Mouse (Mus musculus) hindbrain, embryonic 13.5 days (tissue): ENCODE measurements around the gene Brca1. TPM values are rescaled to one million over a fixed set of nuclear protein-coding genes. Genes with fewer than 3 reads are reported as not detected.
A peak's percentile ranks its signal among the peaks of the same experiment; 100 is the strongest.
"Not testable (repeated sequence)": the region's sequence is repeated elsewhere in the genome, so short reads cannot be mapped to it uniquely, and the experiment has no call there.

Experiments
- ATAC-seq: fragments of 200-750 bp; cut with Nextera tagmentation; 2 replicates; pipeline ENCODE4 v1.8.0; 2017; ENCODE audit warnings: moderate TSS enrichment; ENCODE audit not compliant: low FRiP score
- H3K27ac ChIP-seq: fragments of 300-500 bp; sonication (generic); 2 replicates; pipeline ENCODE4 v1.5.1; 2015; ENCODE audit warnings: inconsistent platforms, mild to moderate bottlenecking, moderate library complexity
- H3K27me3 ChIP-seq: fragments of 300-500 bp; sonication (generic); 2 replicates; pipeline ENCODE4 v1.6.1; 2015; ENCODE audit warnings: mild to moderate bottlenecking, inconsistent platforms
- H3K36me3 ChIP-seq: fragments of 300-500 bp; sonication (generic); 2 replicates; pipeline ENCODE4 v1.6.1; 2015; ENCODE audit warnings: mild to moderate bottlenecking, inconsistent platforms
- H3K4me1 ChIP-seq: fragments of 300-500 bp; sonication (generic); replicated peaks from 2 replicates; pipeline ENCODE4 v1.6.1; 2015; ENCODE audit warnings: inconsistent platforms
- H3K4me2 ChIP-seq: fragments of 300-500 bp; sonication (generic); 2 replicates; pipeline ENCODE4 v1.6.1; 2015; ENCODE audit warnings: inconsistent platforms, mild to moderate bottlenecking, moderate library complexity
- H3K4me3 ChIP-seq: fragments of 300-500 bp; sonication (generic); 2 replicates; pipeline ENCODE4 v1.5.1; 2015; ENCODE audit warnings: mild to moderate bottlenecking, inconsistent platforms
- H3K9ac ChIP-seq: fragments of 300-500 bp; sonication (generic); 2 replicates; pipeline ENCODE4 v1.6.1; 2015; ENCODE audit warnings: mild to moderate bottlenecking, inconsistent platforms
- H3K9me3 ChIP-seq: fragments of 300-500 bp; sonication (generic); 2 replicates; pipeline ENCODE4 v1.6.1; 2016; ENCODE audit warnings: inconsistent platforms
- WGBS: fragments of 180-500 bp; shearing (Covaris S2); methylation state at CpG from one replicate; pipeline ENCODE4 v1.1.7; 2015; 5-methylcytosine and 5-hydroxymethylcytosine counted together
- polyA plus RNA-seq: library from polyadenylated mRNA; unstranded; fragments of >200 nt; fragmentation: Nextera tagmentation; extraction: Ambion mirVana; gene quantifications from 2 replicates; pipeline ENCODE4 v1.2.1, GENCODE M21; 2015

Brca1 gene
- polyA plus RNA-seq, 1 experiment from 2014 or later, result 2.9 TPM

- H3K4me1 ChIP-seq, result peaks cover 34% of the 10 kb centered on the region
- 12% methylated on average over 10 of the region's 10 CpGs for WGBS
- no peaks in the 10 kb centered on the region for H3K9me3 ChIP-seq
- H3K4me3 ChIP-seq, result 0 out of 2 replicates have a peak overlapping the region, but pooled peaks have one; percentile 3
- ATAC-seq, result peak; percentile 83
- H3K27ac ChIP-seq, result peak overlapping the region; percentile 93
- no peaks in the 10 kb centered on the region for H3K27me3 ChIP-seq
- H3K4me2 ChIP-seq, result peak overlapping the region; percentile 20
- no peak overlapping the region; the same call in 1 of the 2 replicates for H3K9ac ChIP-seq
- H3K36me3 ChIP-seq, result no peaks in the 10 kb centered on the region
Observed at GRCm38 (mm10) chr11:101477552-101478211, 74.1 kb downstream of the Brca1 start.

GRCm38 (mm10) chr11:101477194-101477551, 74.6 kb downstream of the Brca1 start:
- Histone ChIP-seq H3K27ac (peak overlapping the region; percentile 93), H3K9ac (no peak overlapping the region), H3K9me3 (no peaks in the 10 kb centered on the region), H3K4me3 (0 out of 2 replicates have a peak overlapping the region, but pooled peaks have one; percentile 3), H3K36me3 (no peaks in the 10 kb centered on the region), H3K4me1 (peaks cover 39% of the 10 kb centered on the region), H3K4me2 (peak overlapping the region; percentile 20; the same call in 1 of the 2 replicates), H3K27me3 (no peaks in the 10 kb centered on the region)
- 5% methylated on average over 4 of the region's 4 CpGs for WGBS
- peak; percentile 44; the same call in 1 of the 2 replicates for ATAC-seq

GRCm38 (mm10) chr11:101476361-101476760, 75.4 kb downstream of the Brca1 start:
- not testable (repeated sequence) for H3K27ac ChIP-seq, H3K9me3 ChIP-seq, H3K36me3 ChIP-seq, H3K27me3 ChIP-seq, H3K4me2 ChIP-seq, ATAC-seq, H3K9ac ChIP-seq, H3K4me3 ChIP-seq
- H3K4me1 ChIP-seq, result peaks cover 46% of the 10 kb centered on the region
- 88% methylated on average over 4 of the region's 4 CpGs for WGBS

GRCm38 (mm10) chr11:101474298-101474697, 77.5 kb downstream of the Brca1 start:
- 55% methylated on average over 5 of the region's 5 CpGs for WGBS
- no peak overlapping the region for H3K4me3 ChIP-seq
- H3K9ac ChIP-seq, result no peak overlapping the region
- H3K27ac ChIP-seq, result no peak overlapping the region
- no peak for ATAC-seq
- H3K36me3 ChIP-seq, result peaks cover 15% of the 10 kb centered on the region
- no peaks in the 10 kb centered on the region for H3K27me3 ChIP-seq
- no peaks in the 10 kb centered on the region for H3K9me3 ChIP-seq
- H3K4me2 ChIP-seq, result no peak overlapping the region
- H3K4me1 ChIP-seq, result peaks cover 52% of the 10 kb centered on the region

GRCm38 (mm10) chr11:101473686-101474085, 78.1 kb downstream of the Brca1 start:
- 91% methylated on average over 1 of the region's 1 CpGs for WGBS

GRCm38 (mm10) chr11:101472336-101472735, 79.4 kb downstream of the Brca1 start:
- peak overlapping the region; percentile 72 for H3K27ac ChIP-seq
- ATAC-seq, result no peak
- no peak overlapping the region; the same call in 1 of the 2 replicates for H3K9ac ChIP-seq
- no peak overlapping the region for H3K4me3 ChIP-seq
- H3K27me3 ChIP-seq, result no peaks in the 10 kb centered on the region
- WGBS, result 49% methylated on average over 7 of the region's 7 CpGs
- no peaks in the 10 kb centered on the region for H3K9me3 ChIP-seq
- no peak overlapping the region for H3K4me2 ChIP-seq
- peaks cover 15% of the 10 kb centered on the region for H3K36me3 ChIP-seq
- H3K4me1 ChIP-seq, result peaks cover 51% of the 10 kb centered on the region

More at GRCm38 (mm10) chr11:101473686-101474085, 78.1 kb downstream of the Brca1 start:
- not testable (repeated sequence) for H3K4me3 ChIP-seq, H3K9me3 ChIP-seq, H3K4me2 ChIP-seq, H3K9ac ChIP-seq, ATAC-seq, H3K27me3 ChIP-seq, H3K27ac ChIP-seq
- peaks cover 15% of the 10 kb centered on the region for H3K36me3 ChIP-seq
- peaks cover 52% of the 10 kb centered on the region for H3K4me1 ChIP-seq

- peaks cover 51% of the 10 kb centered on the region for H3K4me1 ChIP-seq
- peaks cover 15% of the 10 kb centered on the region for H3K36me3 ChIP-seq
- H3K9me3 ChIP-seq, result no peaks in the 10 kb centered on the region
- H3K9ac ChIP-seq, result no peak overlapping the region; the same call in 1 of the 2 replicates
- H3K4me2 ChIP-seq, result no peak overlapping the region
- H3K4me3 ChIP-seq, result no peak overlapping the region
- no peaks in the 10 kb centered on the region for H3K27me3 ChIP-seq
- H3K27ac ChIP-seq, result peak overlapping the region; percentile 72
- ATAC-seq, result no peak
- 62% methylated on average over 3 of the region's 3 CpGs for WGBS
Observed at GRCm38 (mm10) chr11:101471926-101472325, 79.8 kb downstream of the Brca1 start.

GRCm38 (mm10) chr11:101470206-101470605, 81.5 kb downstream of the Brca1 start:
- no peak for ATAC-seq
- H3K9me3 ChIP-seq, result no peaks in the 10 kb centered on the region
- peak overlapping the region; percentile 3; the same call in 1 of the 2 replicates for H3K27ac ChIP-seq
- peak overlapping the region; percentile 32 for H3K4me2 ChIP-seq
- no peaks in the 10 kb centered on the region for H3K27me3 ChIP-seq
- peaks cover 59% of the 10 kb centered on the region for H3K4me1 ChIP-seq
- H3K4me3 ChIP-seq, result peak overlapping the region; percentile 19
- peaks cover 15% of the 10 kb centered on the region for H3K36me3 ChIP-seq
- peak overlapping the region; percentile 46 for H3K9ac ChIP-seq
- 20% methylated on average over 7 of the region's 7 CpGs for WGBS

- Histone ChIP-seq H3K4me1 (peaks cover 66% of the 10 kb centered on the region), H3K36me3 (peaks cover 15% of the 10 kb centered on the region), H3K9ac (peak overlapping the region; percentile 90), H3K27ac (no peak overlapping the region), H3K4me3 (peak overlapping the region; percentile 81), H3K4me2 (peak overlapping the region; percentile 92), H3K27me3 (no peaks in the 10 kb centered on the region), H3K9me3 (no peaks in the 10 kb centered on the region)
- ATAC-seq, result no peak
- 58% methylated on average over 4 of the region's 4 CpGs for WGBS
Observed at GRCm38 (mm10) chr11:101469155-101469554, 82.6 kb downstream of the Brca1 start.

GRCm38 (mm10) chr11:101468731-101469130, 83.0 kb downstream of the Brca1 start:
- Histone ChIP-seq H3K4me1 (peaks cover 70% of the 10 kb centered on the region), H3K27me3 (no peaks in the 10 kb centered on the region), H3K36me3 (peaks cover 15% of the 10 kb centered on the region), H3K4me3 (peak overlapping the region; percentile 81), H3K4me2 (peak overlapping the region; percentile 92), H3K9ac (peak overlapping the region; percentile 90), H3K27ac (peak overlapping the region; percentile 91), H3K9me3 (no peaks in the 10 kb centered on the region)
- WGBS, result 3% methylated on average over 13 of the region's 13 CpGs
- 0 out of 2 replicates have a peak, but pooled peaks have one; percentile 1 for ATAC-seq

- peak overlapping the region; percentile 81 for H3K4me3 ChIP-seq
- peak; percentile 42 for ATAC-seq
- peak overlapping the region; percentile 92 for H3K4me2 ChIP-seq
- H3K36me3 ChIP-seq, result peaks cover 15% of the 10 kb centered on the region
- H3K27ac ChIP-seq, result peak overlapping the region; percentile 91
- H3K4me1 ChIP-seq, result peaks cover 75% of the 10 kb centered on the region
- H3K9ac ChIP-seq, result peak overlapping the region; percentile 90
- under 1% methylated on average over 25 of the region's 31 CpGs for WGBS
- H3K9me3 ChIP-seq, result no peaks in the 10 kb centered on the region
- no peaks in the 10 kb centered on the region for H3K27me3 ChIP-seq
Observed at GRCm38 (mm10) chr11:101468263-101468688, 83.5 kb downstream of the Brca1 start.

- peak overlapping the region; percentile 90 for H3K9ac ChIP-seq
- H3K9me3 ChIP-seq, result no peaks in the 10 kb centered on the region
- H3K27ac ChIP-seq, result peak overlapping the region; percentile 91
- peak overlapping the region; percentile 81 for H3K4me3 ChIP-seq
- peak; percentile 47 for ATAC-seq
- no peaks in the 10 kb centered on the region for H3K27me3 ChIP-seq
- WGBS, result 1% methylated on average over 52 of the region's 54 CpGs
- peaks cover 76% of the 10 kb centered on the region for H3K4me1 ChIP-seq
- H3K36me3 ChIP-seq, result peaks cover 16% of the 10 kb centered on the region
- peak overlapping the region; percentile 92 for H3K4me2 ChIP-seq
Observed at GRCm38 (mm10) chr11:101467477-101468262, 84.1 kb downstream of the Brca1 start.
